Mouse (Mus musculus): Measurements from ENCODE around the gene Fam53b. TPM values are rescaled to one million over a fixed set of nuclear protein-coding genes. Genes with fewer than 3 reads are reported as not detected.
A peak's percentile ranks its signal among the peaks of the same experiment; 100 is the strongest.

The Fam53b gene
- polyA plus RNA-seq, 1 experiment, result 51.4 TPM

DNA sequence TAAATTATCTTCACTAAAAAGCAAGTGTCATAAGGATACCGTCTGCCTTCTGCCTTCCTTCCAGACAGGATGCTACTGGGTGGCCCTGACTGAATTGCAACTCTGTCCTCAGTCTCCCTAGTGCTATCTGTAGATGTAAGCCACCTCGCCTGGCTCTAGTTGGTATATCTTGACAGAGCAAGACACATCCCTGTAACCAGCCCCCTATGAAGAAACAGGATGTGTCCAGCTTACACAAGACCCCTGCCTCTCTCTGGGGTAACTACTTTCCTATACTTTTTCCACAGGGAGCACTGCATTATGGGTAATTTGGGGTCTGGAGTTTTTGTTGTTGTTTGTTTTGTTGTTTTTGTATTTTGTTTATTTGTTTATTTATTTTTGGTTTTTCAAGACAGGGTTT is 137.8 kb downstream of the Fam53b start:
- WGBS, result 56% methylated on average over 2 of the region's 2 CpGs
- Histone ChIP-seq H3K27ac (ENCODE audit: control insufficient read depth, insufficient read depth, low read depth, low read length, poor library complexity) (no peak overlapping the region), H3K4me1 (ENCODE audit: control insufficient read depth, insufficient read depth, low read length) (peaks cover 9% of the 10 kb centered on the region), H3K4me3 (replicated peaks; ENCODE audit: control insufficient read depth, low read depth, low read length) (no peak overlapping the region)
- TF ChIP-seq CTCF (IDR thresholded peaks at IDR 0.05; ENCODE audit: control insufficient read depth, insufficient read depth, low read length) (no peak), POLR2A (IDR thresholded peaks at IDR 0.05; ENCODE audit: borderline replicate concordance, control insufficient read depth, low read depth, low read length) (no peak)

DNA sequence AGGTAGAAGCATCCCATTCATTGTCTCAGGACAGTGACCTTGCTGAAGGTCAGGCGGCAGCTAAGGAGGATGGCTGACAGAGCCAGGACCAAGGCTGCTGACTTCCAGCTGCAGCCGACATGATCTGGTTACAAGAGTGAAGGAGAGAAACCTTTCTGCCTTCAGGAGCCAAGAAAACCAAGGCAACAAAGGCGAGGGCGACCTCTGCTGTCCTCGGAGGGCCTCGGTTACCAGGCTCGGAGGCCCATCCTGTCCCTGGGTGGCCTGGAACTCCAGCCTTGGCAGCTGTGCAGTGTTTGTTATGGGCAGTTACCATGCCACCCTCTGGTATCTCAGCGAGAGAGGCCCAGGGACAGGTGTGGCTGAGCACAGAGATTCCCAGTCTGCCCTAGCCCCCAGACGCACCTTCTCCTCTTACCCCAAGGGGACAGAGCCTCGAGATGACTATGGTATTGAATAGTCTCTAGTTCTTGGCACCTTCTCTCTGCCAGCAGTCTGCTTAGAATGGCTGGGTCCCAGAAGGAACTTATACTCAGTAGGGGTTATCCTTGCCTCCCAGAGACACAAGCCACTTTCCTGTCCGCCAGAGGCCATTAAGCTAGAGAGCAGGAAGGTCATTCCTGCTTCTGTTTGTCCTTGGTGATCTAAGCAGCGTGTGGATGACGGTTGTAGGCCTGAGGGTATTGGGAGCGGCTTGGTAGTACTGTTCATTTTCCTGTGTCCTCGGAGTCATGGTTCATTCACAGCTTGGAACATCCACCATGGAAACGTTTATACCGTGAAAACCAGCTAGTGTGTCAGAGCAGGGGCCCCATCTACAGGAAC is 139.5 kb downstream of the Fam53b start:
- no peak overlapping the region for H3K4me3 ChIP-seq (replicated peaks; ENCODE audit: control insufficient read depth, low read depth, low read length)
- 87% methylated on average over 17 of the region's 17 CpGs for WGBS
- no peak overlapping the region for H3K27ac ChIP-seq (ENCODE audit: control insufficient read depth, insufficient read depth, low read depth, low read length, poor library complexity)
- no peak for TF ChIP-seq POLR2A (IDR thresholded peaks at IDR 0.05; ENCODE audit: borderline replicate concordance, control insufficient read depth, low read depth, low read length)
- no peak for TF ChIP-seq CTCF (IDR thresholded peaks at IDR 0.05; ENCODE audit: control insufficient read depth, insufficient read depth, low read length)
- peaks cover 7% of the 10 kb centered on the region for H3K4me1 ChIP-seq (ENCODE audit: control insufficient read depth, insufficient read depth, low read length)

DNA sequence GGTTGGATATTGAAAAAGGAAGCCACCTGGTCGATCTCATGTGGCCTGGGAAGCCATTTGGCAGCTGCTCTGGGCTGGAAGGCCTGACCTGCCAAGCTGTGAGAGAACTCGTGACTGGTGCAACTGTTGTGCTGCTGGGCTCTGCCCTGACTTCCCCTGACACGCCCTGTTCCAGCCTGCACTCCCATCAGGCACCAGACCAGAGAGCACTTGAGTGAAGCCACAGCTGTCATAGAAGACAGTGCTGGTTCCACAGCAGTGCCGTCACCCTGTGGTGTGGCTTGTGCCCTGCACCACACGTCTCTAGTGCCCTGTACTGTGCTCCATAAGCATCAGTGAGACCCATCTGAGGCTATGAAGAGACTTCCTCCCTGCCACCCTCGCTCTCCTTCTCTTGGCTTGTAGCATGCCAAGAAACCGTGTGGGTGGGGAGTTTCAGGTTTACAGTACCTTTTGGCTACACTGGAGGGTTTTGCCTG is 141.2 kb downstream of the Fam53b start:
- TF ChIP-seq POLR2A (IDR thresholded peaks at IDR 0.05; ENCODE audit: borderline replicate concordance, control insufficient read depth, low read depth, low read length) (0 out of 2 replicates have a peak, but pooled peaks have one; percentile 59), CTCF (IDR thresholded peaks at IDR 0.05; ENCODE audit: control insufficient read depth, insufficient read depth, low read length) (peak; percentile 24; the same call in 1 of the 2 replicates)
- Histone ChIP-seq H3K27ac (ENCODE audit: control insufficient read depth, insufficient read depth, low read depth, low read length, poor library complexity) (peak overlapping the region; percentile 44), H3K4me1 (ENCODE audit: control insufficient read depth, insufficient read depth, low read length) (peaks cover 7% of the 10 kb centered on the region), H3K4me3 (replicated peaks; ENCODE audit: control insufficient read depth, low read depth, low read length) (no peak overlapping the region)
- 20% methylated on average over 7 of the region's 7 CpGs for WGBS

DNA sequence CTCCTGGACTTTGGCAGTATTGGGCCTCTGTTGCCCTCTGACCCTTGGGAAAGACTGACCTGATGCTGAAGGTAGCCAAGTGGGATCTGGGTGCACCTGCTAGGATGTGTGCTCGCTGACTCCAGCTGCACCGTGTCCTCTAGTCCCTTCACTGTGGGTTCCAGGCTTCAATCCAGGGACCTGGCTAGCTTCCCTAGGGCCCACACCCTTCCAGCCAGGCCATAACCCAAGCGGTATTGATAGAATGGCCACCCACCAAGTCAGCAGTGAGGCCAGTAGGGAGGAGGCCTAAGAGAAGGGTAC is 142.9 kb downstream of the Fam53b start:
- H3K4me1 ChIP-seq (ENCODE audit: control insufficient read depth, insufficient read depth, low read length), result peaks cover 6% of the 10 kb centered on the region
- no peak for TF ChIP-seq CTCF (IDR thresholded peaks at IDR 0.05; ENCODE audit: control insufficient read depth, insufficient read depth, low read length)
- TF ChIP-seq POLR2A (IDR thresholded peaks at IDR 0.05; ENCODE audit: borderline replicate concordance, control insufficient read depth, low read depth, low read length), result no peak

DNA sequence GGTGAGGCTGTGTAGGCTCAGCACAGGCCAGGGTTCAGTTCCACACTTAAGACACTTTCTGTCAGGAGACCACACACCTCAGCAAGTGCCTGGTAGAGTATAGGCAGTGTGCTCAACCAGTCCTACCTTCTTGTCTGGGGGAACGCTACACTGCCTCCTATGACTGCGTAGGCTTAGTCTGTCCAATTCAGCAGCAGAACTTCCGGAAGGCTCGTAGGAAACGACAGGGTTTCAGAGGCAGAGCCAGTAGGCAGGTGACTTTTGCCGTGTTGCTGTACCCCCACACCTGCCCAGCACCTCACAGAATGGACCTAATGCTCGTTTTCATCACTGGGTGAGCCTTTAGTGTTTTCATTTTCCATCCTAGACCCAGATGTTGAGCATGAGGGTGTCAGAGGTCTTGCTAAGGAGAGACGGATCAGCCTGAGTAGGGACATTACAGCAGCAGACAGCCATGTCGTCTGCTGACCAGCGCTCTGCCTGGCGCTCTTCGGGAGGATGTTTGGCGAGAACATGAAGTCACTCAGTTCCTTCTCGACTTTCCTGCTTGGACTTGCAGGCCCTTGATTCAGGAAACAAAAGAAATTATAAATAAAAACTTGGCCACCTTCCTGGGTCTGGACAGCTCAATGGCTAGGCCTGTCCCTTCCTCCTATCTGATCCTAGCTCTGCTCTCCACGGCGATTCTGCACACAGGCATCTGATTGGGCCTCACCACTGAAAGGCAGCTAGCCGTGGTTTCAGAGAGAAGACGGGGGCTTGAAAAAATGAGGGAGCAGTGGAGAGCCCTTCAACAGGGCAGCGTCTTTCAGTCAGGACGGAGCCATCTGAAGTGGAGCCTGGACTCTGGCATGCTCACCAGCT is 143.5 kb downstream of the Fam53b start:
- TF ChIP-seq POLR2A (IDR thresholded peaks at IDR 0.05; ENCODE audit: borderline replicate concordance, control insufficient read depth, low read depth, low read length), result no peak
- TF ChIP-seq CTCF (IDR thresholded peaks at IDR 0.05; ENCODE audit: control insufficient read depth, insufficient read depth, low read length), result no peak
- H3K27ac ChIP-seq (ENCODE audit: control insufficient read depth, insufficient read depth, low read depth, low read length, poor library complexity), result no peak overlapping the region
- no peak overlapping the region for H3K4me3 ChIP-seq (replicated peaks; ENCODE audit: control insufficient read depth, low read depth, low read length)
- H3K4me1 ChIP-seq (ENCODE audit: control insufficient read depth, insufficient read depth, low read length), result peaks cover 6% of the 10 kb centered on the region
- 86% methylated on average over 20 of the region's 20 CpGs for WGBS

More for the DNA sequence above, 142.9 kb downstream of the Fam53b start:
- 92% methylated on average over 3 of the region's 3 CpGs for WGBS
- no peak overlapping the region for H3K4me3 ChIP-seq (replicated peaks; ENCODE audit: control insufficient read depth, low read depth, low read length)
- H3K27ac ChIP-seq (ENCODE audit: control insufficient read depth, insufficient read depth, low read depth, low read length, poor library complexity), result no peak overlapping the region

DNA sequence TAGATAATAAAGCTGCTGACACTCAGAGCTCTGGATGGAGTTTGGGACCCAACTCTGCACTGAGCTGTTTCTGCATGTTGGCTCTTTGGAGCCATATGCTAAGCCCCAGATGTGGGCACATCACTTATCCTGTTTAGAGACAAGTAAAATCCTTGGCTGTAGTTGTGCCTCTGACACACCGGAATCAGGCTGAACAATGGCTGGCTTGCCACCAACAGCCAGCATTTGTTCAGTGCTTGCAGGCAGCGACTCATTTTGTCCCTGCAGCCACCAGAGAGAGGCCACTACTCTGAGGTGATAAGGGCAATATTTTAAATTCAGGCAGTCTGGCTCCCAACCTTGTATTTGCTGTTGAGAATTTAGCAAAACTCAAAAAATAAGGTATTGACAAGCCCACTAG is 145.1 kb downstream of the Fam53b start:
- H3K4me3 ChIP-seq (replicated peaks; ENCODE audit: control insufficient read depth, low read depth, low read length), result no peak overlapping the region
- TF ChIP-seq POLR2A (IDR thresholded peaks at IDR 0.05; ENCODE audit: borderline replicate concordance, control insufficient read depth, low read depth, low read length) (no peak), CTCF (IDR thresholded peaks at IDR 0.05; ENCODE audit: control insufficient read depth, insufficient read depth, low read length) (no peak)
- H3K4me1 ChIP-seq (ENCODE audit: control insufficient read depth, insufficient read depth, low read length), result peaks cover 6% of the 10 kb centered on the region
- 82% methylated on average over 2 of the region's 2 CpGs for WGBS
- no peak overlapping the region for H3K27ac ChIP-seq (ENCODE audit: control insufficient read depth, insufficient read depth, low read depth, low read length, poor library complexity)

DNA sequence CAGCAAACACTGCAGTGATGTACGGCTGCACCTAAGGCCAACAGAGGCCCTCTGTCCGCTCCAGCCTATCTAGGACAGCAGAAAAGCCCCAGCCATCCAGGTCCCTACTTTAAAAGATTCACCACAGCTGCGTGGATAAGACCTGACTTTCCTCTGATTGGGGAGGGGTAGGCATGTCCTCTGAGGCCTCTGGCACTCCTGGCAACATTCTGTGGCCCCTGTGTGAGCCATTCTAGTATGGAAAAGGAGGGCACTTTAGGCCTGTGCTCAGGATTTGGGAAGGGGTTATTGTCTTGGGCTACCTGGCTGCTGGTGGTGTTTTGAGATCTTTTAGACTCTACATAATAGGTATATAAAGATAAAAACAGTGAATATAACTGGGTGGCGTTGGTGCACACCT is 147.2 kb downstream of the Fam53b start:
- no peak overlapping the region for H3K27ac ChIP-seq (ENCODE audit: control insufficient read depth, insufficient read depth, low read depth, low read length, poor library complexity)
- H3K4me1 ChIP-seq (ENCODE audit: control insufficient read depth, insufficient read depth, low read length), result no peaks in the 10 kb centered on the region
- WGBS, result 86% methylated on average over 4 of the region's 4 CpGs
- TF ChIP-seq POLR2A (IDR thresholded peaks at IDR 0.05; ENCODE audit: borderline replicate concordance, control insufficient read depth, low read depth, low read length), result no peak
- no peak for TF ChIP-seq CTCF (IDR thresholded peaks at IDR 0.05; ENCODE audit: control insufficient read depth, insufficient read depth, low read length)
- no peak overlapping the region for H3K4me3 ChIP-seq (replicated peaks; ENCODE audit: control insufficient read depth, low read depth, low read length)
